Mouse (Mus musculus) hindbrain, embryonic 16.5 days (tissue): Measurements from ENCODE around the gene Dnajb2. TPM values are rescaled to one million over a fixed set of nuclear protein-coding genes. Genes with fewer than 3 reads are reported as not detected.

Experiments
- ATAC-seq: fragments of 200-750 bp; cut with Nextera tagmentation; 2 replicates; pipeline ENCODE4 v1.8.0; 2017; ENCODE audit warnings: moderate TSS enrichment, moderate library complexity
- H3K27ac ChIP-seq: fragments of 300-500 bp; sonication (generic); 2 replicates; pipeline ENCODE4 v1.5.1; 2014; ENCODE audit warnings: low read depth, mild to moderate bottlenecking, control low read depth, low read length, moderate library complexity
- H3K27me3 ChIP-seq: fragments of 300-500 bp; sonication (generic); replicated peaks from 2 replicates; pipeline ENCODE4 v1.6.1; 2014; ENCODE audit warnings: low read length; ENCODE audit not compliant: control insufficient read depth, insufficient read depth
- H3K36me3 ChIP-seq: fragments of 300-500 bp; sonication (generic); 2 replicates; pipeline ENCODE4 v1.6.1; 2014; ENCODE audit warnings: mild to moderate bottlenecking, low read length, moderate library complexity, mixed read lengths; ENCODE audit not compliant: control insufficient read depth, insufficient read depth
- H3K4me1 ChIP-seq: fragments of 300-500 bp; sonication (generic); 2 replicates; pipeline ENCODE4 v1.6.1; 2014; ENCODE audit warnings: low read depth, low read length; ENCODE audit not compliant: control insufficient read depth, insufficient read depth
- H3K4me2 ChIP-seq: fragments of 300-500 bp; sonication (generic); 2 replicates; pipeline ENCODE4 v1.6.1; 2014; ENCODE audit warnings: mild to moderate bottlenecking, low read length, control low read depth, moderate library complexity
- H3K4me3 ChIP-seq: fragments of 300-500 bp; sonication (generic); 2 replicates; pipeline ENCODE4 v1.5.1; 2014; ENCODE audit warnings: mild to moderate bottlenecking, low read length, control low read depth, moderate library complexity
- H3K9ac ChIP-seq: fragments of 300-500 bp; sonication (generic); 2 replicates; pipeline ENCODE4 v1.6.1; 2014; ENCODE audit warnings: low read depth, mild to moderate bottlenecking, control low read depth, low read length, moderate library complexity
- H3K9me3 ChIP-seq: fragments of 300-500 bp; sonication (generic); 2 replicates; pipeline ENCODE4 v1.6.1; 2014; ENCODE audit warnings: mild to moderate bottlenecking, low read length, moderate library complexity; ENCODE audit not compliant: control insufficient read depth
- WGBS: fragments of 180-500 bp; shearing (Covaris S2); extraction: QIAGEN DNeasy Blood & Tissue Kit; methylation state at CpG from one replicate; pipeline ENCODE4 v1.1.7; 2014; 5-methylcytosine and 5-hydroxymethylcytosine counted together
- microRNA-seq: library from miRNA; unstranded; fragments of <30 nt; microRNA quantifications from one replicate; pipeline ENCODE4, GENCODE M21; 2017
- polyA plus RNA-seq: library from polyadenylated mRNA; unstranded; fragments of >200 nt; fragmentation: Nextera tagmentation; extraction: Ambion mirVana; gene quantifications from 2 replicates; pipeline ENCODE4 v1.2.1, GENCODE M21; 2015

Gene Dnajb2
- polyA plus RNA-seq, 1 experiment from 2014 or later: 98.0 TPM

DNA sequence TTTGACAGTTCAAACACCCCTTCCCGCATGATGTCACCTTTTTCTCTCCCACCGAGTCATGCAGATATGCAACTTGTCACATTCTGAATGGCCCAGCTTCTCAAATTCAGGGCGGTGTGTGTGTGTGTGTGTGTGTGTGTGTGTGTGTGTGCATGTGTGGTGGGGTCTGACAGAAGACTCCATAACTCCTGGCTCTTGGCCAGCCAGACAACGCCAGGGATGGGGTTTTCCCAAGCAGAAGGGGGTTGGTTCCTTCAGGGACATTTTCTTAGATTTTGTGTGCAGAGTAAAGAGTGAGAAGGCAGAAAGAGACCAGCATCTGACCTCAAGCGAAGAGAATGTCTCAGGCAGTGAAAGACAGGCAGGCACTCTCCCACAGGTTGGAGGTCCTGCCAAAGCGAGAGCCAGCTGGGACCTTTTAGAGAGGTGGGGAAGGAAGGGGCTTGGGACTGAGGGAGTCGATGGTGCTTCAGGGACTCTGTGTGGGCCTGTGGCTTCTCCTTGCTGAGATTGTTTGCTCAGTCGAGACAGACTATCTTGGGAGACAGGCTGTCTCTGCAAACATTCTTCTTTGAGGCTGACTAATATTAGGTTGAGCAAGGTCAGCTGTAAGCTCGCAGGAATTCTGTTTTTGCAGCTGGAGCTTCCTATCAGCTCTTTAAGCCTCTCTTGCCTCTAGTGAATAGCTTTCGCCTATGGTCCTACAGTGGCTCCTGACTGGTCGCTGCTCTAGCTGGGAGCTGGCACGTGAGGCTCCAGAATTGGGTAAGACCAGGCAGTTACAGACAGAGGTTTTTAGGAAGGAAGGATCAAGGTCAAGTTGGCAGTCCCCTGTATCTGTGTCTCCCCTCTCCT is 56.5 kb downstream of the Dnajb2 start:
- WGBS: 60% methylated on average over 12 of the region's 12 CpGs
- no peak for ATAC-seq
- Histone ChIP-seq H3K27ac (no peak overlapping the region), H3K36me3 (no peaks in the 10 kb centered on the region), H3K27me3 (no peaks in the 10 kb centered on the region), H3K4me3 (no peak overlapping the region), H3K4me1 (peaks cover 16% of the 10 kb centered on the region), H3K9ac (0 out of 2 replicates have a peak overlapping the region, but pooled peaks have one; percentile 4), H3K9me3 (no peaks in the 10 kb centered on the region), H3K4me2 (no peak overlapping the region)

DNA sequence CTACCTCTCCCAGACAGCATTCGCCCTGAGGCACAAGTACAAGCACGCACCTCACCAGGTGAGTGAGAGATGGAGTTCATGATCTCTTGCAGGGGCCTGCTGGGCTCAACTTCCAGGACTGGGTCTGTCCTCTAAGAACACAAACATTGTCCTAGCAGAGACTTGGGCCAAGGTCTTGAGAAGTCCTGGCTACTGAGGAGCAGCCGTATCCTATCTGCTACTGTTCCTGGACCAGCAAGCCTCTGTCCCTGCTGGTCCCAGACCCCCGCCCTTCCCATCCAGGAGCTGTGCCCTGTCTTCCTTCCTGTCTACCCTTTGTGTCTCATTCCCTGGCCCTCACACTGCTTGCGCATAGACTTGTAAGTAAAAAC is 57.1 kb downstream of the Dnajb2 start:
- Histone ChIP-seq H3K4me2 (no peak overlapping the region), H3K9ac (no peak overlapping the region), H3K4me1 (peaks cover 16% of the 10 kb centered on the region), H3K27ac (no peak overlapping the region), H3K36me3 (no peaks in the 10 kb centered on the region), H3K4me3 (no peak overlapping the region), H3K27me3 (no peaks in the 10 kb centered on the region), H3K9me3 (no peaks in the 10 kb centered on the region)
- 81% methylated on average over 5 of the region's 5 CpGs for WGBS
- no peak for ATAC-seq

DNA sequence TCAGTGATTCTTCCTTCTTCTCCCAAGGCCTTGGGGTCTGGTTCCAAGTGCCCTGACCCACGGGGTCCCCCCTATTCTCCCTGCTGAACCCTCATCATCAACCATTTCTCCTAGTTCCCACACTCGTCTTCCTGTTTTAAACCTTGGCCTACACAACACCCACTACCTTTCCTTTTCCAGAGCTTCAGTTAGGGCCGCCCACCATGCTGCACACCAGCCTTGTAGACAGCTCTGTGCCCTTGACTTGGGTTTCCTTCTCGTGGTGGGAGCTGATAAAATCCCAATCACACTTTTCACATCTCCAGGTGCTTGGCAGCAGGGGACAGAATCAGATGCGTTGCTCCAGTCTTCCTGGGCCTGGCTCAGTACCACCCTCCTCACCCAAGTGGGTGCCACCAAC is 58.1 kb downstream of the Dnajb2 start:
- no peaks in the 10 kb centered on the region for H3K9me3 ChIP-seq
- H3K36me3 ChIP-seq: no peaks in the 10 kb centered on the region
- H3K4me1 ChIP-seq: peaks cover 8% of the 10 kb centered on the region
- H3K4me2 ChIP-seq: no peak overlapping the region
- no peaks in the 10 kb centered on the region for H3K27me3 ChIP-seq
- no peak overlapping the region for H3K27ac ChIP-seq
- H3K4me3 ChIP-seq: no peak overlapping the region
- 79% methylated on average over 5 of the region's 5 CpGs for WGBS
- ATAC-seq: no peak
- H3K9ac ChIP-seq: no peak overlapping the region

Small RNA genes within 50 kb of the gene (microRNA-seq; reads per million reads assigned to microRNA genes)
- gene Gm27943: not detected

Other genes with a start within 250 kb of the Dnajb2 start
- 6.6 and 7.2 TPM in 2 replicates for gene Nhej1, start 111.2 kb upstream of the Dnajb2 start, polyA plus RNA-seq
- gene Slc23a3, start 102.5 kb upstream of the Dnajb2 start, polyA plus RNA-seq: not detected in 2 replicates
- gene Cnppd1, start 93.7 kb upstream of the Dnajb2 start, polyA plus RNA-seq: 42.3 and 51.7 TPM in 2 replicates
- gene Retreg2, start 93.6 kb upstream of the Dnajb2 start, polyA plus RNA-seq: 139 and 144 TPM in 2 replicates
- 39.9 and 43.4 TPM in 2 replicates for gene Zfand2b, start 67.8 kb upstream of the Dnajb2 start, polyA plus RNA-seq
- gene Abcb6, start 56.0 kb upstream of the Dnajb2 start, polyA plus RNA-seq: 53.9 and 57.6 TPM in 2 replicates
- 26.9 and 27.8 TPM in 2 replicates for gene Ankzf1, start 44.3 kb upstream of the Dnajb2 start, polyA plus RNA-seq
- gene Atg9a, start 44.2 kb upstream of the Dnajb2 start, polyA plus RNA-seq: 62.1 and 70.5 TPM in 2 replicates
- 20.1 and 21.1 TPM in 2 replicates for gene Glb1l, start 25.6 kb upstream of the Dnajb2 start, polyA plus RNA-seq
- gene Stk16, start 25.6 kb upstream of the Dnajb2 start, polyA plus RNA-seq: 144 and 145 TPM in 2 replicates
- 45.5 and 74.1 TPM in 2 replicates for gene Tuba4a, start 16.5 kb upstream of the Dnajb2 start, polyA plus RNA-seq
- gene A630095N17Rik, start 4.3 kb upstream of the Dnajb2 start, polyA plus RNA-seq: 0.26 TPM in 1 of 2 replicates, not detected in the other
- gene Ptprn, start 28.1 kb downstream of the Dnajb2 start, polyA plus RNA-seq: 36.9 and 40.6 TPM in 2 replicates
- gene Resp18, start 42.0 kb downstream of the Dnajb2 start, polyA plus RNA-seq: 251 and 327 TPM in 2 replicates
- gene Dnpep, start 81.6 kb downstream of the Dnajb2 start, polyA plus RNA-seq: 149 and 150 TPM in 2 replicates
- 1.7 and 10.9 TPM in 2 replicates for gene Des, start 123.9 kb downstream of the Dnajb2 start, polyA plus RNA-seq
- 20.3 and 20.4 TPM in 2 replicates for gene Speg, start 138.9 kb downstream of the Dnajb2 start, polyA plus RNA-seq
- 77.8 and 78.4 TPM in 2 replicates for gene Gmppa, start 199.5 kb downstream of the Dnajb2 start, polyA plus RNA-seq
- 20.3 and 21.6 TPM in 2 replicates for gene Asic4, start 214.0 kb downstream of the Dnajb2 start, polyA plus RNA-seq
- gene Chpf, start 242.9 kb downstream of the Dnajb2 start, polyA plus RNA-seq: 42.1 and 46.4 TPM in 2 replicates
- 50.5 and 52.5 TPM in 2 replicates for gene Tmem198, start 243.1 kb downstream of the Dnajb2 start, polyA plus RNA-seq